In the genomic region with DNA sequence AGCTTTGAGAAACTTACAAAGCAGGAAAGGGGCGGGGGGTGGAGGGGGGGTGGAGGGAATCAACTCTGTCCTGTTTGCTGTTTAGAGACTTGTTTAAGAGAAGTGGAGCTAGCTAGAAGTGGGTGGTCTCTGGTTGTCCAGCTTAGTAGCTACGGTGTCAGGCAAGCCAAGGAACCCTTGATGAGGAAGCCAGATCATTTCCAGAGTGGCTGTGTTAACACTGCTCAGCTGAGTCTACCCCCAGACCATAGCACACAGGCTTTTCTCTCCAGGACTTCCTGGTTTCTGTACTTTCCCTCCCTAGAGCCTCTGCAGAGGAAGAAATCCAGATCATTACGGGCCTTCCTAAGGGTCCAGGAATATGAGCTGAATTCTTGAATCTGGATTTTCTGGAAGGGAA, we compare ENCODE assay signal across 24 mouse cellular contexts. TPM values are rescaled to one million over a fixed set of nuclear protein-coding genes. Genes with fewer than 3 reads are reported as not detected.
A peak's percentile ranks its signal among the peaks of the same experiment; 100 is the strongest.
DNase-seq lines count a peak whose midpoint lies in the region; ATAC-seq and TF ChIP-seq lines count a peak whose summit lies in the region.
"Had no signal": no experiment of that assay in that cellular context is flagged by ENCODE, and none has a peak within 500 bp of the region (broad histone marks: within the 10 kb centered on the region; RNA-seq: fewer than 3 reads in every experiment).

No protein-coding gene starts in this region.

- WGBS in heart, embryonic 15.5 days: 50% methylated on average over 3 of the region's 3 CpGs
- WGBS in liver, embryonic 12.5 days (ENCODE audit: insufficient replicate concordance): 30% methylated on average over 3 of the region's 3 CpGs
- WGBS in liver, embryonic 11.5 days: 59% methylated on average over 3 of the region's 3 CpGs
- 24% methylated on average over 3 of the region's 3 CpGs for WGBS in limb, embryonic 14.5 days
- WGBS in kidney, embryonic 16.5 days: 55% methylated on average over 3 of the region's 3 CpGs

- H3K4me3 ChIP-seq in heart, embryonic 15.5 days: no peak overlapping the region
- no peak overlapping the region for H3K4me3 ChIP-seq in liver, embryonic 12.5 days
- no peak overlapping the region for H3K4me3 ChIP-seq in liver, embryonic 11.5 days (ENCODE audit: low read depth, low read length)
- no peak overlapping the region for H3K4me3 ChIP-seq in limb, embryonic 14.5 days (replicated peaks; ENCODE audit: low read length)
- H3K4me3 ChIP-seq in kidney, embryonic 16.5 days (ENCODE audit: low read length): no peak overlapping the region
- H3K4me3 ChIP-seq: forebrain, embryonic 10.5 days; layer of hippocampus, adult 2 months had no signal

- H3K27me3 ChIP-seq in heart, embryonic 15.5 days: no peaks in the 10 kb centered on the region
- H3K27me3 ChIP-seq in liver, embryonic 12.5 days (replicated peaks): no peaks in the 10 kb centered on the region; the same call in 1 of the 2 replicates
- H3K27me3 ChIP-seq in liver, embryonic 11.5 days (replicated peaks; ENCODE audit: control insufficient read depth, insufficient read depth, low read length): no peaks in the 10 kb centered on the region
- no peaks in the 10 kb centered on the region for H3K27me3 ChIP-seq in limb, embryonic 14.5 days (ENCODE audit: control insufficient read depth, insufficient read depth, low read length)
- H3K27me3 ChIP-seq in kidney, embryonic 16.5 days (ENCODE audit: insufficient read depth, low read length): no peaks in the 10 kb centered on the region

- H3K9ac ChIP-seq in heart, embryonic 15.5 days: no peak overlapping the region
- no peak overlapping the region for H3K9ac ChIP-seq in liver, embryonic 12.5 days
- H3K9ac ChIP-seq in liver, embryonic 11.5 days (ENCODE audit: low read depth, low read length): no peak overlapping the region
- H3K9ac ChIP-seq in limb, embryonic 14.5 days (ENCODE audit: low read depth, low read length, severe bottlenecking): no peak overlapping the region
- no peak overlapping the region for H3K9ac ChIP-seq in kidney, embryonic 16.5 days (replicated peaks; ENCODE audit: low read length)
- H3K9ac ChIP-seq: forebrain, postnatal 0 days; hindbrain, embryonic 14.5 days had no signal

- no peak for DNase-seq in heart, adult 9 months (ENCODE audit: low spot score in 2 of 2)
- DNase-seq in liver, embryonic 11.5 days (ENCODE audit: low spot score): no peak
- DNase-seq in limb, embryonic 14.5 days (ENCODE audit: low spot score): peak; percentile 15
- no peak for DNase-seq in kidney, postnatal 14 days
- DNase-seq: adrenal gland, adult 2 months; cerebellum, adult 2 months; cerebellum, postnatal 25 days; embryo, embryonic 11 days; forebrain, postnatal 0 days; gastrocnemius, postnatal 25 days; kidney, adult 8-10 months; kidney, postnatal 25 days; lung, adult 2 months; lung, postnatal 14 days; thymus, postnatal 25 days had no signal

- no peaks in the 10 kb centered on the region for H3K9me3 ChIP-seq in heart, embryonic 15.5 days (replicated peaks)
- no peaks in the 10 kb centered on the region for H3K9me3 ChIP-seq in liver, embryonic 12.5 days (replicated peaks)
- H3K9me3 ChIP-seq in liver, embryonic 11.5 days (ENCODE audit: control insufficient read depth, low read length): no peaks in the 10 kb centered on the region
- no peaks in the 10 kb centered on the region for H3K9me3 ChIP-seq in limb, embryonic 14.5 days (ENCODE audit: control insufficient read depth, low read length)
- H3K9me3 ChIP-seq in kidney, embryonic 16.5 days (ENCODE audit: low read length): no peaks in the 10 kb centered on the region
- H3K9me3 ChIP-seq: forebrain, embryonic 10.5 days had no signal

- peaks cover 11% of the 10 kb centered on the region for H3K36me3 ChIP-seq in heart, embryonic 15.5 days
- no peaks in the 10 kb centered on the region for H3K36me3 ChIP-seq in liver, embryonic 12.5 days
- H3K36me3 ChIP-seq in liver, embryonic 11.5 days (ENCODE audit: control insufficient read depth, insufficient read depth, low read length): no peaks in the 10 kb centered on the region
- H3K36me3 ChIP-seq in limb, embryonic 14.5 days (ENCODE audit: control insufficient read depth, insufficient read depth, low read length): peaks cover 8% of the 10 kb centered on the region
- peaks cover 4% of the 10 kb centered on the region; the same call in 1 of the 2 replicates for H3K36me3 ChIP-seq in kidney, embryonic 16.5 days (ENCODE audit: insufficient read depth, low read length)

- no peak overlapping the region for H3K4me2 ChIP-seq in heart, embryonic 15.5 days
- H3K4me2 ChIP-seq in liver, embryonic 12.5 days: no peak overlapping the region
- no peak overlapping the region for H3K4me2 ChIP-seq in liver, embryonic 11.5 days
- H3K4me2 ChIP-seq in limb, embryonic 14.5 days (replicated peaks; ENCODE audit: low read depth, low read length, severe bottlenecking): no peak overlapping the region
- no peak overlapping the region for H3K4me2 ChIP-seq in kidney, embryonic 16.5 days (replicated peaks; ENCODE audit: low read depth, low read length)
- H3K4me2 ChIP-seq: hindbrain, embryonic 14.5 days; midbrain, embryonic 11.5 days had no signal

- H3K4me1 ChIP-seq in heart, embryonic 15.5 days (replicated peaks): peaks cover 8% of the 10 kb centered on the region
- 0 out of 2 replicates have a peak, but pooled peaks cover 3% of the 10 kb centered on the region for H3K4me1 ChIP-seq in liver, embryonic 12.5 days
- no peaks in the 10 kb centered on the region for H3K4me1 ChIP-seq in liver, embryonic 11.5 days (replicated peaks; ENCODE audit: control insufficient read depth, insufficient read depth, low read length)
- H3K4me1 ChIP-seq in limb, embryonic 14.5 days (ENCODE audit: control insufficient read depth, insufficient read depth, low read length): no peaks in the 10 kb centered on the region
- peaks cover 8% of the 10 kb centered on the region for H3K4me1 ChIP-seq in kidney, embryonic 16.5 days (ENCODE audit: insufficient read depth, low read length)

- no peak for ATAC-seq in heart, embryonic 15.5 days (replicated peaks; ENCODE audit: insufficient number of reproducible peaks, insufficient read depth, low FRiP score, low read depth)
- ATAC-seq in liver, embryonic 12.5 days: no peak
- ATAC-seq in liver, embryonic 11.5 days (replicated peaks; ENCODE audit: low FRiP score): no peak
- peak; percentile 60 for ATAC-seq in limb, embryonic 14.5 days (ENCODE audit: low FRiP score, low read depth)
- ATAC-seq in kidney, embryonic 16.5 days (ENCODE audit: low FRiP score, low TSS enrichment): no peak
- ATAC-seq: forebrain, postnatal 0 days; inflammation-experienced regulatory T-cells, adult 6 months had no signal

- TF ChIP-seq POLR2A in limb, embryonic 14.5 days (IDR thresholded peaks at IDR 0.05; ENCODE audit: borderline replicate concordance, extremely low read depth, insufficient read depth, insufficient read length): no peak

- H3K27ac ChIP-seq in heart, embryonic 15.5 days: peak overlapping the region; percentile 61
- H3K27ac ChIP-seq in liver, embryonic 12.5 days: peak overlapping the region; percentile 26; the same call in 1 of the 2 replicates
- no peak overlapping the region for H3K27ac ChIP-seq in liver, embryonic 11.5 days (ENCODE audit: low read depth, low read length)
- peak overlapping the region; percentile 55 for H3K27ac ChIP-seq in limb, embryonic 14.5 days (replicated peaks; ENCODE audit: low read depth, low read length)
- no peak overlapping the region for H3K27ac ChIP-seq in kidney, embryonic 16.5 days (ENCODE audit: low read length)
- H3K27ac ChIP-seq: forebrain, embryonic 10.5 days; hindbrain, embryonic 14.5 days; layer of hippocampus, adult 2 months had no signal

RNA-seq across cellular contexts. Expression of a gene that starts 11.8 kb away (rescaled TPM):
- polyA plus RNA-seq in heart, embryonic 15.5 days (2015; fragmentation: Nextera tagmentation; extraction: Ambion mirVana): 11.6 and 15.9 TPM in 2 replicates
- polyA plus RNA-seq in liver, embryonic 12.5 days (2016; fragmentation: Nextera tagmentation; extraction: Ambion mirVana): 8.6 and 9.1 TPM in 2 replicates
- 16.8 TPM in 2 replicates for polyA plus RNA-seq in liver, embryonic 11.5 days (2014; fragmentation: Nextera tagmentation; extraction: Ambion mirVana)
- 18.1 and 19.6 TPM in 2 replicates for polyA plus RNA-seq in limb, embryonic 14.5 days (2012; rRNA removed)
- polyA plus RNA-seq in limb, embryonic 14.5 days (2014; fragmentation: Nextera tagmentation; extraction: Ambion mirVana): 19.5 and 21.5 TPM in 2 replicates
- polyA plus RNA-seq in kidney, embryonic 16.5 days (2015; fragmentation: Nextera tagmentation; extraction: Ambion mirVana): 29.1 and 31.4 TPM in 2 replicates

RNA-seq across cellular contexts. Expression of a gene that starts 26.6 kb away (rescaled TPM):
- 0.20 and 0.66 TPM in 2 replicates for polyA plus RNA-seq in heart, embryonic 15.5 days (2015; fragmentation: Nextera tagmentation; extraction: Ambion mirVana)
- polyA plus RNA-seq in liver, embryonic 12.5 days (2016; fragmentation: Nextera tagmentation; extraction: Ambion mirVana): 0.41 and 0.43 TPM in 2 replicates
- polyA plus RNA-seq in liver, embryonic 11.5 days (2014; fragmentation: Nextera tagmentation; extraction: Ambion mirVana): 0.34 and 0.39 TPM in 2 replicates
- polyA plus RNA-seq in limb, embryonic 14.5 days (2012; rRNA removed): 0.57 and 0.58 TPM in 2 replicates
- 0.48 and 0.65 TPM in 2 replicates for polyA plus RNA-seq in limb, embryonic 14.5 days (2014; fragmentation: Nextera tagmentation; extraction: Ambion mirVana)
- polyA plus RNA-seq in kidney, embryonic 16.5 days (2015; fragmentation: Nextera tagmentation; extraction: Ambion mirVana): 0.04 and 0.07 TPM in 2 replicates
- polyA plus RNA-seq: inflammation-experienced regulatory T-cells, adult 6 months; limb, embryonic 11.5 days; midbrain, embryonic 11.5 days had no signal

RNA-seq across cellular contexts. Expression of a gene that starts 42.5 kb away (rescaled TPM):
- polyA plus RNA-seq in heart, embryonic 15.5 days (2015; fragmentation: Nextera tagmentation; extraction: Ambion mirVana): 5.9 and 6.9 TPM in 2 replicates
- polyA plus RNA-seq in liver, embryonic 12.5 days (2016; fragmentation: Nextera tagmentation; extraction: Ambion mirVana): 1.3 and 1.7 TPM in 2 replicates
- 3.2 and 3.6 TPM in 2 replicates for polyA plus RNA-seq in liver, embryonic 11.5 days (2014; fragmentation: Nextera tagmentation; extraction: Ambion mirVana)
- 4.0 and 4.8 TPM in 2 replicates for polyA plus RNA-seq in limb, embryonic 14.5 days (2012; rRNA removed)
- polyA plus RNA-seq in limb, embryonic 14.5 days (2014; fragmentation: Nextera tagmentation; extraction: Ambion mirVana): 10.7 and 11.7 TPM in 2 replicates
- polyA plus RNA-seq in kidney, embryonic 16.5 days (2015; fragmentation: Nextera tagmentation; extraction: Ambion mirVana): 9.3 and 9.6 TPM in 2 replicates

Comparison
In these comparisons a context has a peak if more than half of its experiments do, and no peak if none do; other contexts are left out.
1. H3K27ac ChIP-seq: peak in heart, embryonic 15.5 days (single experiment), liver, embryonic 12.5 days (single experiment) and limb, embryonic 14.5 days (single experiment); none in liver, embryonic 11.5 days (single experiment) and kidney, embryonic 16.5 days (single experiment).